Mouse (Mus musculus) frontal cortex, postnatal 36 days (tissue): ENCODE measurements around the gene Mpp6.

ENCODE experiments used
- DNase-seq, 2 experiments: peaks; one replicate each; pipeline ENCODE4 v3.0.0; 2022; ENCODE audit warnings: low spot score in 2 of 2

The Mpp6 gene

GRCm38 (mm10) chr6:50228180-50228579 is 118.1 kb downstream of the Mpp6 start:
- no peak for DNase-seq

GRCm38 (mm10) chr6:50231288-50231687 is 121.2 kb downstream of the Mpp6 start:
- DNase-seq, result no peak

GRCm38 (mm10) chr6:50232984-50233383 is 122.9 kb downstream of the Mpp6 start:
- no peak for DNase-seq

- DNase-seq, result no peak
Observed at GRCm38 (mm10) chr6:50237963-50238362, 127.9 kb downstream of the Mpp6 start.

- no peak for DNase-seq
Observed at GRCm38 (mm10) chr6:50239902-50240301, 129.9 kb downstream of the Mpp6 start.

- no peak for DNase-seq
Observed at GRCm38 (mm10) chr6:50240437-50240836, 130.4 kb downstream of the Mpp6 start.

GRCm38 (mm10) chr6:50244126-50244525 is 134.1 kb downstream of the Mpp6 start:
- DNase-seq, result no peak

- DNase-seq, result no peak
Observed at GRCm38 (mm10) chr6:50244967-50245366, 134.9 kb downstream of the Mpp6 start.

GRCm38 (mm10) chr6:50247356-50247755 is 137.3 kb downstream of the Mpp6 start:
- DNase-seq, result no peak

GRCm38 (mm10) chr6:50247791-50248190 is 137.8 kb downstream of the Mpp6 start:
- no peak for DNase-seq
